Mouse (Mus musculus) testis, adult 2 months (tissue): ENCODE data around the gene Flt4. TPM values are rescaled to one million over a fixed set of nuclear protein-coding genes. Genes with fewer than 3 reads are reported as not detected.

ENCODE experiments used
- H3K27ac ChIP-seq: fragments of 200-500 bp; 2 replicates; pipeline ENCODE4 v1.5.1; 2012; ENCODE audit warnings: low read depth, low read length; ENCODE audit not compliant: control insufficient read depth, insufficient read depth
- H3K27me3 ChIP-seq: fragments of 200-500 bp; 2 replicates; pipeline ENCODE4 v1.6.1; 2012; ENCODE audit warnings: mild to moderate bottlenecking, low read length, moderate library complexity; ENCODE audit not compliant: control insufficient read depth, insufficient read depth
- H3K36me3 ChIP-seq: fragments of 200-500 bp; 2 replicates; pipeline ENCODE4 v1.6.1; 2012; ENCODE audit warnings: mild to moderate bottlenecking, low read length; ENCODE audit not compliant: control insufficient read depth, insufficient read depth
- H3K4me1 ChIP-seq: fragments of 200-500 bp; 2 replicates; pipeline ENCODE4 v1.6.1; 2012; ENCODE audit warnings: low read length; ENCODE audit not compliant: control insufficient read depth, insufficient read depth
- H3K4me3 ChIP-seq: fragments of 200-500 bp; 2 replicates; pipeline ENCODE4 v1.5.1; 2012; ENCODE audit warnings: low read depth, mild to moderate bottlenecking, low read length, moderate library complexity, mixed read lengths; ENCODE audit not compliant: control insufficient read depth
- CTCF ChIP-seq: fragments of 200-500 bp; IDR thresholded peaks from 2 replicates; pipeline ENCODE4 v1.5.1; 2012; ENCODE audit warnings: low read depth, mild to moderate bottlenecking, inconsistent platforms, low read length, moderate library complexity; ENCODE audit not compliant: control insufficient read depth, insufficient read depth, insufficient replicate concordance
- POLR2A ChIP-seq: fragments of 200-500 bp; IDR thresholded peaks from 2 replicates; pipeline ENCODE4 v1.6.1; 2012; ENCODE audit warnings: low read depth, mild to moderate bottlenecking, inconsistent platforms, low read length, moderate library complexity; ENCODE audit not compliant: control insufficient read depth
- polyA plus RNA-seq: library from polyadenylated mRNA; depleted of rRNA; stranded (reverse); fragments of >200 nt; gene quantifications from 2 replicates; pipeline ENCODE4 v1.2.3, GENCODE M21; 2012

The Flt4 gene
- polyA plus RNA-seq, 1 experiment, result 4.5 TPM

DNA sequence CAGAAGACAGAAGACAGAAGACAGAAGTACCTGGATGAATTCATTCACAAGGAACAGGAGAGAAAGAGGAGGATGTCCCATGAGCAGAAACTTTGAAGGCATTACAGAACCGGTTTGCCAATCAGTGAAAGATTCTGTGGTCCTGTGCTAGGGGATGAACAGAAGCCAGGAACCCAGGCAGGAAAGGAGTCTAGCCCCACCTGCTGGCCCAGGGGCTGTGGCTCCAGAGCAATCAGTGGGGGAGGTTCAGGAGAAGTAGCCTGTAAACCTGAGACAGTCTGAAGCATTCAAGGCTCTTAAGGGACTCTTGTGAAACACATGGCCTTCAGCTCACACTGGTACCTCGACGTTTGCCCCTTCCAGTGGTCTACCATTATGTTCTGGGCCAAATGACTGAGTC, 22.1 kb downstream of the Flt4 start:
- peaks cover 7% of the 10 kb centered on the region for H3K4me1 ChIP-seq
- no peak for TF ChIP-seq POLR2A
- no peak for TF ChIP-seq CTCF
- H3K36me3 ChIP-seq, result no peaks in the 10 kb centered on the region
- H3K27me3 ChIP-seq, result no peaks in the 10 kb centered on the region; the same call in 1 of the 2 replicates
- H3K27ac ChIP-seq, result no peak overlapping the region
- H3K4me3 ChIP-seq, result no peak overlapping the region

DNA sequence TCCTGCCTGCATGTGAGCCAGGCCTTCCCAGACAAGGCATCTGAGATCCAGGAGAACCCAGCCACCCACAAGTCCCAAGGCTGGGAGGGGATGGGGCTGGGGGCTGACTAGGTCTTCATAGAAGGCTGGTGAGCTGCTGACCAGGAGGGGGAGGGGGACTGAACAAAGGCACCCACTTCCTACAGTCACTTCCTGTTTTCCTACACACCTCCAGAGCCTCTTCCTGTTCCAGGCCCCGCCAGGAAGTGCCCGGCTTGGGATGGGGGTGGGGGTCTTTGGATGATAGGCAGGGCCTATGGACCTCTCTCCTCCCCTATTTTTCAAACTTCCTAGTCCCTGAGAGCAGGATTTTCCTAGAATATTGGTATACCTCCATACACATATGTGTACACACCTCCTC, 23.2 kb downstream of the Flt4 start:
- Histone ChIP-seq H3K27me3 (no peaks in the 10 kb centered on the region; the same call in 1 of the 2 replicates), H3K4me1 (peaks cover 7% of the 10 kb centered on the region), H3K4me3 (no peak overlapping the region), H3K27ac (no peak overlapping the region), H3K36me3 (no peaks in the 10 kb centered on the region)
- TF ChIP-seq CTCF (no peak), POLR2A (no peak)

DNA sequence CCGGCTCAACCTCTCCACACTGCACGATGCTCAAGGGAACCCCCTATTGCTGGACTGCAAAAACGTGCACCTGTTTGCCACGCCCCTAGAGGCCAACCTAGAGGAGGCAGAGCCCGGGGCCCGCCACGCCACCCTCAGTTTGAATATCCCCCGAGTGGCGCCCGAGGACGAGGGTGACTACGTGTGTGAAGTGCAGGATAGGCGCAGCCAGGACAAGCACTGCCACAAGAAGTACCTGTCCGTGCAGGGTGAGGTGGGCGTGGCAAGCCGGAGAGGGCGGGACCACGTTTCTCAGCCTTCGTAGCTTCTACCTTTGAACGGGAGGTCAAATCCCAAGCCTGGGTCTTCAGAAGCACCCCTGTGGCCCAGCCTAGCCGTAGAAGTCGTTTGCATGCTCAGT, 25.0 kb downstream of the Flt4 start:
- TF ChIP-seq POLR2A (no peak), CTCF (no peak)
- Histone ChIP-seq H3K27ac (no peak overlapping the region), H3K4me3 (peak overlapping the region; percentile 10), H3K4me1 (peaks cover 7% of the 10 kb centered on the region), H3K27me3 (no peaks in the 10 kb centered on the region; the same call in 1 of the 2 replicates), H3K36me3 (no peaks in the 10 kb centered on the region)

DNA sequence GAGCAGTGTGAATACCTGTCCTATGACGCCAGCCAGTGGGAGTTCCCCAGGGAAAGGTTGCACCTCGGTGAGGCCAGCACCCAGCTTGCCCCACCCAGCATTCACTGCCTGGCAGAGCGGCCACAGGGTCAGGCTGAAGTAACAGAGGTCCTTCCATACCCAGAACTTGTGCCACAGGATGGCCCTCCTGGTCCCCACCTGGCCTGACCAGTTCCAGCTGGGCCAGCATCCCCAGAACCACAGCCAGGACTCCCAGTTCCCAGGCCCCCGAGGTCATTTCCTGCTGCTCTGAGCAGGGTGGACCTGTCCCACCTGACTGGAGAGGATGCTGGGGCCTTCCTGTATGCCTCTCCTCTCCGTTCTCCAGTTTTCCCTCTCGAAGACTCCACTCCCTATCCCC, 26.6 kb downstream of the Flt4 start:
- no peaks in the 10 kb centered on the region for H3K36me3 ChIP-seq
- H3K27ac ChIP-seq, result no peak overlapping the region
- H3K27me3 ChIP-seq, result no peaks in the 10 kb centered on the region; the same call in 1 of the 2 replicates
- H3K4me1 ChIP-seq, result peaks cover 7% of the 10 kb centered on the region
- no peak for TF ChIP-seq CTCF
- TF ChIP-seq POLR2A, result no peak
- no peak overlapping the region for H3K4me3 ChIP-seq

DNA sequence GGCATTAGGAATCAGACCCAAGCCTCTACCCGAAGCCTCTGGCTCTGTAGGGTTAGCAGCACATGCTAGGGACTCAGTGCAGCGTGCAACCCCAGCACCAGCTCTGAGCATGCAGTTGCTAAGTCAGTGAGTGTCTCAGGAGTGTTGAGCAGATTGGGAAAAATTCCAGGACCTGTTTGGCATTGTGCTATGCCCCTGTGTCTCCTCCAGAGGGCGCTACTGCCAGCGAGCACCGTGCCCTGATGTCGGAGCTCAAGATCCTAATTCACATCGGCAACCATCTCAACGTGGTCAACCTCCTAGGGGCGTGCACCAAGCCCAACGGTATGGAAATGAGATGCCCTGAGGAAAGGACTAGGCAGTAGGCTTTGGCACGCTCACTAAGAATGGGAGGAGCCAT, 27.4 kb downstream of the Flt4 start:
- H3K27me3 ChIP-seq, result no peaks in the 10 kb centered on the region; the same call in 1 of the 2 replicates
- peaks cover 7% of the 10 kb centered on the region for H3K4me1 ChIP-seq
- peak overlapping the region; percentile 38 for H3K4me3 ChIP-seq
- no peaks in the 10 kb centered on the region for H3K36me3 ChIP-seq
- TF ChIP-seq CTCF (peak; percentile 93), POLR2A (no peak)
- no peak overlapping the region for H3K27ac ChIP-seq

DNA sequence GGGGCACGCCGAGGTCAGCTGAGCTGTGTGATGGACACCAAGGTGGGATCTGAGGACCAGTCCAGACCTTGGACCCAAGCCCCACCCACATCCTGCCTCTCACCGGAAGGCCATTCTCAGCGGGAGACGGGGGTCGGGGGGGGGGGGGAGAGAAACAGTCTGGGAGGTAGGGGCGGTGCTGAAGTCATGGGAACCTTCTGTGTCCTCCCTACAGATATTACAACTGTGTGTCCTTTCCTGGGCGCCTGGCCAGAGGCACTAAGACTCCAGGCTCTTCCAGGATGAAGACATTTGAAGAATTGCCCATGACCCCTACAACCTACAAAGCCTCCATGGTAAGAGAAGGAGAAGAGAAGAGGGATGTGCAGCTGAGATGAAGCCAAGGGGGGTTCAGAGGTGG, 36.6 kb downstream of the Flt4 start:
- no peaks in the 10 kb centered on the region for H3K36me3 ChIP-seq

DNA sequence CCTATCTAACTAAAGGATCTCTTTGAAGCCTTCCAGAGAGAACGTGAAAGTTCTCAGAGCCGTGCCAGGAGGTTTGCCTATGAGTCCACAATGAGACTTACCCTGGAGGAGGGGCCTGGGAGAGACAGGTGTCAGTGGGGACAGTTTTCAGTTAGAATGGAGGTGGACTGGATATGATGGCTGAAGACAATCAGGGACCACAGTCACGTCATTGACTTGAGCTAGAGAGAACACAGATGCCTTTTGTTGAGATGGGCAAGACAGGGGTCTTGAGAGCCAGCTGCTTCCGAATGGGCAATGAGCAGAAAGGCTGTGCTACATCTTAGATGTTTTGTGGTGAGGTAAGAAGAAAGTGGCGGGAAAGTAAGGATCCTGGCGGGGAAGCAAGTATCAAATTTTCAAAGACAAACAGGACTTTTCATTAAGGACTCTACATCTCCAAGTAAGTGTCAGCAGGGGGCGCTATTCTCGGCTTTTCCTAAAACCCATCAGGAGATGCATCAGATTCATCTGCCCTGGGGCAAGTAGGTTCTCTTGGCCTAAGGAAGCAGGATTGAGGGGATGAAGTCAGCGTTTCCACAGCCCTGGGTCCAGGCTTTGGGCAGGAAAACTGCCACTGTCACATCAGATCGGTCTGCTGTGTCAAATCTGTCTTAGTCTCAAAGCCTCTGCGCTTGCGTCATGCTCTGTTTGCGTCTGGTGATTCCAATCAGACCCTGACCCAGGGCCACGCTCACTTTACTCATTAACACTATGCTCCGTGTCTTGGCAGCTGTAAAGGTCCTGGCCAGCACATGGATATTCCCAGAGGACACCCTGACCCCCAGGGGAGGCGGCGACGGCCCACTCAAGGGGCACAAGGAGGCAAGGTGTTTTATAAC, 41.3 kb downstream of the Flt4 start:
- Histone ChIP-seq H3K27ac (no peak overlapping the region), H3K4me1 (peaks cover 5% of the 10 kb centered on the region), H3K4me3 (no peak overlapping the region), H3K36me3 (no peaks in the 10 kb centered on the region), H3K27me3 (no peaks in the 10 kb centered on the region)
- TF ChIP-seq POLR2A, result no peak
- peak; percentile 27; the same call in 1 of the 2 replicates for TF ChIP-seq CTCF

More for the DNA sequence above, 36.6 kb downstream of the Flt4 start:
- TF ChIP-seq POLR2A (no peak), CTCF (no peak)
- H3K4me1 ChIP-seq, result no peaks in the 10 kb centered on the region
- H3K27me3 ChIP-seq, result no peaks in the 10 kb centered on the region
- no peak overlapping the region for H3K27ac ChIP-seq
- no peak overlapping the region for H3K4me3 ChIP-seq
